Mouse (Mus musculus) cerebellum, adult 9-11 months (tissue): ENCODE results near the gene Chd9.

Experiments
- DNase-seq: peaks from one replicate; pipeline ENCODE4 v3.0.0; 2022

The Chd9 gene

GRCm38 (mm10) chr8:90839725-90840714, 11.9 kb downstream of the Chd9 start:
- no peak for DNase-seq

- DNase-seq = no peak
These were observed 13.2 kb downstream of the Chd9 start for GRCm38 (mm10) chr8:90841321-90841720.

GRCm38 (mm10) chr8:90843127-90843526, 15.0 kb downstream of the Chd9 start:
- DNase-seq = no peak

DNA sequence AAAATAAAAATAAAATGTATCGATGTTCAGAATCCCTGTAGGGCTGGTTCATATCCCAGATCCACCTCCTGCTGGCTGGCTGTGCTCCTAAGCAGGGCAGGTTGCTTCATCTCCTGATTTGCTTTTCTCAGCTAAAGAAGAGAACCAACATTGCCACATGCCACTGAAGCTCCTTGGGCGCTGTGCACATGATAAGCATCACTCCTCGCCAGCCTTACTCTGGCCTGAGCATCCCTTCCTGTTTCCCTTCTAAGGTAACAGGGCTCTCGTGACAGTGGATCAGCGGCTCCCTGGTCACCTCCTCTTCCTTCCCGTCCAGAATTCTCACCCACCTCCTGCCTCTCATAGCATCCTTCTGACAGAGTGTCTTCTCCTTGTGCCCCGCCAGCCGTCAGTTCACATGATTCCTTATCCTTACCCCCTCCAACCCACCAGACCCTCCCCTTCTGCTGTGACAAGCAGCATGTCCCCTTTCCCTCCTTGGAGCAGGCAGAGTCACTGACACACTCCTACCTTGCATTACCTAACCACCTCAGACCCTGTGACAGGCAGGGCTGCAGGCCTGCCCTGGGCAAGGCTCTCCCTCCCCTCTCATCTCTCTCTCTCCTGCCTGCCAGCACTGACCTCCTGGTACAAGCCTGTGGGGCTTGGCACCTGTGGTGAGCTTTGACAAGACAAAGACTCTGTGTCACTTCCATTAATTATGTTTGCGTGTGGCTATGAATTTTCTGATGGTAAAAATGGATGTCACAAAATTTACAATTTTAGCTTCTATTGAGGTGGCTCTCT, 16.2 kb downstream of the Chd9 start:
- peak; percentile 67 for DNase-seq

GRCm38 (mm10) chr8:90847980-90848379, 19.8 kb downstream of the Chd9 start:
- DNase-seq = no peak

- no peak for DNase-seq
These were observed 21.4 kb downstream of the Chd9 start for GRCm38 (mm10) chr8:90849462-90850050.

- no peak for DNase-seq
These were observed 23.4 kb downstream of the Chd9 start for GRCm38 (mm10) chr8:90851544-90851943.

DNA sequence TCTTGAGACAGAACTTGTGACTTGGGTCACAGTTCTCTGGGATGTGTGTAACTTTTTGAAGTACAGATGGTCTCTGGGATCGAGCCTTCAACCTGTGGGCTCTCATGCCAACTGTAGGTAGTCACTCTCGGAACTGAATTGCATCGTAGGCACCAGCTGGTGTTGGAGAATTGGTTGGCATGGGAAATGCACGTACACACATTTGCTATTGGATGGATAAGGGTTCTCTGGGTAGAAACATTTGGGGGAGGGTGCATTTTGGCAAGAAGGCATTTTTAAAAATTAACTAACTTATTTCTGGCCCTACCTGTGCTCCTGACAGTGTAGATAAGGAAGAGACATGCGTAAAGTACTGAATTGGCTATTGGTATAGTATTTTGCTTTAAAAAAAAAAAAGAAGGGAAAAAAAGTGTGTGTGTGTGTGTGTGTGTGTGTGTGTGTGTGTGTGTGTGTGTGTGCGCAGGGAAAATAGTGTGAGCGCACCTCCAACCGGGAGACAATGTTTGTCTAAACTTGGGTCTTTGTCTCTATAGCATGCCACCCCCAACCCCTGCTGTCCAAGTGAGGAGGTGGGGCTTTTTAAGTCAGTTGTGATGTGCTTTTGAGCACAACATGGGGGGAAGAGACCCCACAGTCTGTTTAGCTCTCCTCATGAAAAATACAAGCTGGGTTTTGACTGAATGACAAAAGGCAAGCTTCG, 26.0 kb downstream of the Chd9 start:
- no peak for DNase-seq

- no peak for DNase-seq
These were observed 26.6 kb downstream of the Chd9 start for GRCm38 (mm10) chr8:90854671-90855161.

DNA sequence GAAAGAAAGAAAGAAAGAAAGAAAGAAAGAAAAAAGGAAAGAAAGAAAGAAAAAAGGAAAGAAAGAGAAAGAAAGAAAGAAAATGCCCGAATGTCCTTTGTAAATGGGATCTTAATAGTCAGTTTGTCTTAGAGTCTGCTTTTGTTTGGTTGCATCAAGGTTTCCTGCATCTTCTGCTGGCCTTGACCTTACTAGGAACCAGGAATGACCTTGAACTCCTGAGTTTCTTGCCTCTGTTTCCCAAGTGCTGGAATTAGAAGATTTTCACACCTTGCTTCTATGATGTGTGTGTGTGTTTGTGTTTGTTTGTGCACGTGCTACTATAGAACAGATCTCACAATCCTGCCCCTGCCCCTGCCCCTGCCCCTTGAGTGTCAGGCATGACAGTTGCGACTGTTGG, 28.0 kb downstream of the Chd9 start:
- DNase-seq = no peak

- no peak for DNase-seq
These were observed 28.8 kb downstream of the Chd9 start for GRCm38 (mm10) chr8:90856952-90857351.

DNA sequence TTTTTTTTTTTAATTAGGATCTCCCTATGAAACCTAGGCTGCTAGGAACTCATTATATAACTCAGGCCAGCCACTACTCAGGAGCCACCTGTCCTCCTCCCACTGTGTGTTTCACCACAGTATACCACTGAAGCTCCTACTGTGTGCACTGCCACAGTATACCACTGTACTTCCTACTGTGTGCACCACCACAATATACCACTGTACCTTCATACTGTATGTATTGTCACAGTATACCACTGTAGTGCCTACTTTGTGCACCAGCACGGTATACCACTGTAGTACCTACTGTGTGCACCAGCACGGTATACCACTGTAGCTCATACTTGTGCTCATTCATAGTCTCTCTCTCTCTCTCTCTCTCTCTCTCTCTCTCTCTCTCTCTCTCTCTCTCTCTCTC, 29.9 kb downstream of the Chd9 start:
- no peak for DNase-seq

DNA sequence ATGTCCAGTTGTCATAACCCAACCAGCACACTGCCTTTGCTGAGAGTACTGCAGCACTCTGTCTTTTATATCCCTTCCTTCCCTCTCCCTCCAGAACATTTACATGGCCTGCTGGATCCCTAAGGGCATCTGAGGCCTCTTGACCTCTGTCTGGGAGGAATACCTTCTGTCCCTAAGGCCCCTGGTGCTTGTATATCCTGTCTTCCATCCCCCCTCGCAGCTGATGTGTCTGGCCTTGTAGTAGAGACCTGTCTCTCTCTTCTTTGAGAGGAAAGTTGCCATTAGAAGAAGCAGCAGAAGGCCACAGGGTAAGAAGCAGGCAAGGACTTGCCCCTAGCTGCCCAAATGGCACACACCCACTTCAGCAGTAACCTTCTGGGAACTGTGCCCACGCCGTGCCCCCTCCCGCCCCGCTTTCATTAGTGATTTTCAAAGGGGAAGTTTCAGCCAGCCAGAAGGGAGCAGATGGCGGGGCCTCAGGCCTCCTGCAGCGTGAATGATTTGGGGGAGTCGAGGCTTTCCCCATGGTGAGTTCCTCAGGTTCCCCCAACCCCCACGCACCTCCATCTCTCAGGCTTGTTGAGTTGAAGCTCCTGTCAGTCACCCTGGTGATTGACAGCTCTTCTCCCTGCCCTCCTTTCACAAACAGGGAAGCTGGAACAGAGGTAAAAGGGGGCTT, 33.3 kb downstream of the Chd9 start:
- DNase-seq = peak; percentile 76

GRCm38 (mm10) chr8:90862038-90862437, 33.9 kb downstream of the Chd9 start:
- no peak for DNase-seq

GRCm38 (mm10) chr8:90867061-90867460, 38.9 kb downstream of the Chd9 start:
- DNase-seq = no peak

- DNase-seq = no peak
These were observed 39.8 kb downstream of the Chd9 start for GRCm38 (mm10) chr8:90867911-90868310.

DNA sequence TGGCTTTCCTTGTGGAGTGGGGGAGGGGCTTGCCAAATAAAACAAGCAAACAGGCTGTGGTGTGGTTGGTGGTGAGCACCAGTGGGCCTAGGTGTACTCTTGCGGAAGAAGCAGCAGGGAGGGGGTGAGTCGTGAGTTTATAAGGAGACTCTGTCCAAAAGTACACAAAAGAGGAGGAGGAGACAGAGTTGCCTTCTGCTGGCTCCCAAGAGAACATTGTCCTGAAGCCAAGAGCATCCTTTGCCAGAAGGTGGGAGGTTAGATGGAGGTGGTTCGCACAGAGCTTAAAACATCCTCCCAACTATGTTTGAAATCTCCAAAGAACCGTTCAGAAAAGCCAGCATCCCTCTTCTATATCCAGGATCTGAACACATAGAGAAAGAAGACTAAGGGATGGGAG, 40.2 kb downstream of the Chd9 start:
- DNase-seq = no peak

DNA sequence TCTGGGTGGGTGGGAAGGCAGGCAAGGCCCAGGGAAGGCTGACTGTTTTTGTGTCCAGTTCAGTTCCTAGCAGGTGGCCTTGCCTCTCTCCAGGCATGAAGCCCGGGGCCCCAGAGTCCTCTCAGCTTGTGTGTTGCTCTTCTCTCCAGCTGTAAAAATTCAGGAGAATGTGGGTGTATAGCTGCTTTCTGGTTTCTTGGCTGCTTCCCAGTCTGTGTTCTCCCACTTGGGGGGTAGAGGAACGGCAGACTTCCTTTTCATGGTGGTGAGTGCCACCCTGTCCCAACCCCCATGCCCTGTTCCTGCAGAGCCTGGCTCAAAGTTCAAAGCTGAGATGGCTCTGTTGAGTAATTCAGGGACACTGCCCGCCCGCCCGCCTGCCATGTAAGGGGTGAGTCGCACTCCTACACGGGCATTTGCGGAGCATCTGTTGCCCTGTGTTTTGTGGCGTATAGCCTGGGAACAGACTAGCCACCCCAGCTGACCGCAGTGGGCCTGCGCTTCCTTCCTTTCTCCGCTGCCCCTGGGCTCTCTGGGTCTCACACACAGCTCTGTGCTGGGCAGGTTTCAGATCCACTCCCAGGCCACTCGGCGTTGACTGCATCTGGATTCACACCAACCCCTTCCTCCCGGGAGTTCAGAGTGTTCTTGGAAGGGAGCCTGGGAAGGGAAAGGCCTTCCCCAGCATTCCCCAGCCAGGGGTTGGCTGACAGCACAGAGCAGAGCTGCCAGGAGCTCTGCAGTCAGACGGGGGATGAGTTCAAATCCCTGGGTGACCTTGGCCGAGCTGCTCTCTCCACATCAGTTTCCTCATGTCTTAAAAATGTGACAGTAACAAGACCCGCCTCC, 41.1 kb downstream of the Chd9 start:
- DNase-seq = peak; percentile 68

DNA sequence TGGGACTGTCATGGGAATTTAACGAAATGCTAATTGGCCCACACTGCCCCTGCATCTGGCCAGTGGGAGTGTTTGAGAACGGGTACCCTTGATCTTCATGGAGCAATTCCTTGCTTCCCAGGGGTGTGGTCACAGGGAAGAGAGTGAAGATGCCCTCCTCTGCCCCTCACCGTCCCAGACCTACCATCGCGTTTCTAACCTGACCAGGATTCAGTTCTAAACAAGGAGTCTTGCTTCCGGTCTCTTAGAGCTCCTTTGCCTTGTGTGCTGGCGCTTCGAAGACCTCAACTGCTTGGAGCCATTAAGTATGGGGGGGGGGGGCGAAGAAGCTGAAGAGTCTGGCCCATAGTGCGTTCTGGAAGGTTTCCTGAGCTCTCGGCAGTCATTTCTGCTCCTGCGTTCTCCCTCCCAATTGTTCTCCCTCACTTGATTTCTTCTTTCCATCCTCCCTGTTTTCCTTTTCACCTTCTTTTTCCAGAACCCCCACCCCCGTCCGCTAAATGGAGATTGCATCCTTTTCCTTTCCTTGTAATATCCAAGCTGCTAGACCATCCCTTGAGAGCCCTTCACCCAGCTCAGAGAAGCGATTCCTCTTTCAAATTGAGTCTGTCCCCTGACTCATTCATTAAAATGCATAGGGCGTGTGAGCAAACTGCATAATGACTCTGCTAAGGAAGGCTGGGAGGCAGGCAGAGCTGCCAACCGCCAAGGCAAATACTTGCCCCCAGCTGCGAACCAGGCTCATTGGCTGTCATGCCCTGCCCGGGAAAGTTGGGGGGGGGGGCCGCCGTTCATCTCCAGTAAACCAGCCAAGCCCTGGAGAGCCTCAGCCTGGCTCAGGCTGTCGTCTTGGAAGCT, 42.0 kb downstream of the Chd9 start:
- DNase-seq = peak; percentile 49
